Mouse (Mus musculus): Measurements from ENCODE around the gene Setd1b. TPM values are rescaled to one million over a fixed set of nuclear protein-coding genes. Genes with fewer than 3 reads are reported as not detected.
A peak's percentile ranks its signal among the peaks of the same experiment; 100 is the strongest.

Gene Setd1b
- polyA plus RNA-seq, 1 experiment, result 5.4 TPM

- H3K4me3 ChIP-seq (ENCODE audit: insufficient read depth, low read depth, low read length), result no peak overlapping the region
- no peak overlapping the region for H3K27ac ChIP-seq (replicated peaks; ENCODE audit: low read depth, low read length)
- no peaks in the 10 kb centered on the region for H3K4me1 ChIP-seq (ENCODE audit: control insufficient read depth, insufficient read depth, insufficient read length, low read length)
Measured at GRCm38 (mm10) chr5:123117773-123118172, 24.2 kb upstream of the Setd1b start.

GRCm38 (mm10) chr5:123118826-123119225, 23.2 kb upstream of the Setd1b start:
- H3K4me1 ChIP-seq (ENCODE audit: control insufficient read depth, insufficient read depth, insufficient read length, low read length), result no peaks in the 10 kb centered on the region
- H3K4me3 ChIP-seq (ENCODE audit: insufficient read depth, low read depth, low read length), result no peak overlapping the region
- no peak overlapping the region for H3K27ac ChIP-seq (replicated peaks; ENCODE audit: low read depth, low read length)

- no peak overlapping the region for H3K4me3 ChIP-seq (ENCODE audit: insufficient read depth, low read depth, low read length)
- H3K27ac ChIP-seq (replicated peaks; ENCODE audit: low read depth, low read length), result no peak overlapping the region
- H3K4me1 ChIP-seq (ENCODE audit: control insufficient read depth, insufficient read depth, insufficient read length, low read length), result no peaks in the 10 kb centered on the region
Measured at GRCm38 (mm10) chr5:123120624-123121215, 21.3 kb upstream of the Setd1b start.

GRCm38 (mm10) chr5:123122181-123122580, 19.8 kb upstream of the Setd1b start:
- Histone ChIP-seq H3K4me1 (ENCODE audit: control insufficient read depth, insufficient read depth, insufficient read length, low read length) (no peaks in the 10 kb centered on the region), H3K27ac (replicated peaks; ENCODE audit: low read depth, low read length) (no peak overlapping the region), H3K4me3 (ENCODE audit: insufficient read depth, low read depth, low read length) (no peak overlapping the region)

- H3K4me3 ChIP-seq (ENCODE audit: insufficient read depth, low read depth, low read length), result no peak overlapping the region
- no peak overlapping the region for H3K27ac ChIP-seq (replicated peaks; ENCODE audit: low read depth, low read length)
- H3K4me1 ChIP-seq (ENCODE audit: control insufficient read depth, insufficient read depth, insufficient read length, low read length), result no peaks in the 10 kb centered on the region
Measured at GRCm38 (mm10) chr5:123125105-123125504, 16.9 kb upstream of the Setd1b start.

GRCm38 (mm10) chr5:123125638-123126406, 16.2 kb upstream of the Setd1b start:
- no peaks in the 10 kb centered on the region for H3K4me1 ChIP-seq (ENCODE audit: control insufficient read depth, insufficient read depth, insufficient read length, low read length)
- no peak overlapping the region for H3K4me3 ChIP-seq (ENCODE audit: insufficient read depth, low read depth, low read length)
- H3K27ac ChIP-seq (replicated peaks; ENCODE audit: low read depth, low read length), result no peak overlapping the region

GRCm38 (mm10) chr5:123127031-123127430, 15.0 kb upstream of the Setd1b start:
- Histone ChIP-seq H3K4me1 (ENCODE audit: control insufficient read depth, insufficient read depth, insufficient read length, low read length) (no peaks in the 10 kb centered on the region), H3K27ac (replicated peaks; ENCODE audit: low read depth, low read length) (no peak overlapping the region), H3K4me3 (ENCODE audit: insufficient read depth, low read depth, low read length) (no peak overlapping the region)

- H3K4me3 ChIP-seq (ENCODE audit: insufficient read depth, low read depth, low read length), result peak overlapping the region; percentile 4; the same call in 1 of the 2 replicates
- H3K27ac ChIP-seq (replicated peaks; ENCODE audit: low read depth, low read length), result peak overlapping the region; percentile 24; the same call in 1 of the 2 replicates
- no peaks in the 10 kb centered on the region for H3K4me1 ChIP-seq (ENCODE audit: control insufficient read depth, insufficient read depth, insufficient read length, low read length)
Measured at GRCm38 (mm10) chr5:123128426-123129169, 13.4 kb upstream of the Setd1b start.

GRCm38 (mm10) chr5:123129170-123129757, 12.7 kb upstream of the Setd1b start:
- no peak overlapping the region for H3K27ac ChIP-seq (replicated peaks; ENCODE audit: low read depth, low read length)
- no peak overlapping the region for H3K4me3 ChIP-seq (ENCODE audit: insufficient read depth, low read depth, low read length)
- H3K4me1 ChIP-seq (ENCODE audit: control insufficient read depth, insufficient read depth, insufficient read length, low read length), result peaks cover under 1% of the 10 kb centered on the region; the same call in 1 of the 2 replicates

- H3K4me3 ChIP-seq (ENCODE audit: insufficient read depth, low read depth, low read length), result no peak overlapping the region
- H3K27ac ChIP-seq (replicated peaks; ENCODE audit: low read depth, low read length), result no peak overlapping the region
- H3K4me1 ChIP-seq (ENCODE audit: control insufficient read depth, insufficient read depth, insufficient read length, low read length), result peaks cover 6% of the 10 kb centered on the region
Measured at GRCm38 (mm10) chr5:123130030-123130813, 11.8 kb upstream of the Setd1b start.

GRCm38 (mm10) chr5:123130814-123131148, 11.2 kb upstream of the Setd1b start:
- no peak overlapping the region for H3K4me3 ChIP-seq (ENCODE audit: insufficient read depth, low read depth, low read length)
- H3K4me1 ChIP-seq (ENCODE audit: control insufficient read depth, insufficient read depth, insufficient read length, low read length), result peaks cover 6% of the 10 kb centered on the region
- H3K27ac ChIP-seq (replicated peaks; ENCODE audit: low read depth, low read length), result no peak overlapping the region

- Histone ChIP-seq H3K4me3 (ENCODE audit: insufficient read depth, low read depth, low read length) (peak within 1 kb of the TSS; percentile 32), H3K4me1 (ENCODE audit: control insufficient read depth, insufficient read depth, insufficient read length, low read length) (peaks cover 10% of the 10 kb centered on the region), H3K27ac (replicated peaks; ENCODE audit: low read depth, low read length) (no peak within 1 kb of the TSS)
Measured at GRCm38 (mm10) chr5:123132308-123133071, 9.5 kb upstream of the Setd1b start, which contains the start of gene Rhof. Gene Rhof (minus strand): TSS chr5:123132692.

- peaks cover 10% of the 10 kb centered on the region for H3K4me1 ChIP-seq (ENCODE audit: control insufficient read depth, insufficient read depth, insufficient read length, low read length)
- H3K27ac ChIP-seq (replicated peaks; ENCODE audit: low read depth, low read length), result no peak overlapping the region
- no peak overlapping the region for H3K4me3 ChIP-seq (ENCODE audit: insufficient read depth, low read depth, low read length)
Measured at GRCm38 (mm10) chr5:123133083-123133783, 8.8 kb upstream of the Setd1b start.
